Mouse (Mus musculus) testis, postnatal 14 days (tissue): ENCODE data around the gene Arhgef10l.
A peak's percentile ranks its signal among the peaks of the same experiment; 100 is the strongest.

Experiments used
- DNase-seq: peaks from one replicate; pipeline ENCODE4 v3.0.0; 2021; ENCODE audit warnings: low spot score

Gene Arhgef10l

DNA sequence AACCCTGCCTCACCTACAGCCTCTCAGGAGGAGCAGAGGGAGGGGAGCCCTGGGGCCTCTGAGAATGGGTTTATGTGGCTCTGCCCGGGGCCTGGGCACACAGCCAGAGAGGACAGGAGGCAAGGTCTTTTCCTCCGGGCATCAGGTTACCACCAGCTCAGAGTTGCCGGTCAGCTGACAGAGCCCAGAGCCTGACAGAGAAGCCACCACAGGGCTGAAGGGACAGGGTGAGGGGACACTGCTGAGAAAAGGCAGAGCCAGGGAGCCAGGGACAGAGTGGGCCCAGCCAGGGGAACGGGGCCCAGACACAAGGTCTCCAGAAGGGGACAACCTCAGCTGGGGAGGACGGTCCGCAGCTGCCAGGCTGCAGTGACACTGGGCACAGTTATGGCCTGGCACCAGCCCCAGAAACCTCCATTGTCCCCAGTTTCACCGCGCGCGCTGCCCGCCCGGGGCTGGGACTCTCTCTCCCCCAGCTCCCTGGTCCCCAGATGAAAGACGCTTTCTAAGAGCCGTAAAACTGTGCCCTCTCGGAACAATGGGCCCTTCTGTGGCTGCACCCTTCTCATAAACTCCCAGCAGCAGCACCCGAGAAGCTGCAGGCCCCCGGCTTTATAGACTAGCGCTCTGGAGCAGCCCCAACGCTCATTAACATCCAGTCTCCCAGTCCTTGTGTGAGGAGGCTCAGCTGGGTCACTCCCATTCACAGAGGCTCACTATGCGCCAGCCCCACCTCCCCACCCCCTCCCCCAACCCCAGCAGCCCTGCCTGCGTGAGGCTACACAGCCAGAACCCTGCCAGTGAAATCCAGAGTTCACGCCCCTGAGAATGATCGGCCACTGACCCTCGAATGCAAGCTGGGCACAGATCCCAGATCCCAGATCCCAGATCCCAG lies 7.9 kb downstream of the Arhgef10l start:
- DNase-seq: no peak

DNA sequence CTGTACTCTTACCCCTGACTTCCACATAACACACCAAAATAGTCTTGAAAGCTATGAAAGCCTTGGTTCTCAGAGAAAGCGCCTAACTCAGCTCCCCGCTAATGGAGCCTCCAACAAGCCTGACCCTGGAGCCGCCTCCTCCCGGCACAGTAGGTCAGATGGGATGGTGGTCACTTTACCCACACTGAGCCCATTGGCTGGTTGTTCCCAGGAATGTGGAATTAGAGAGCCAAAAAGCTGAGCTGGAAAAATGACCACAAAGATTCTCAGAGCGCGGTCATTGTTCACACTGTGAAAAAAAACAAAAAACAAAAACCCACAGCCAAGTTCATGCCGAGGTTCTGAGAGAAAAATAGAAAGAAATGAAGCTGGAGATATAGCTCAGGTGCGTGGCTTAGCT lies 9.3 kb downstream of the Arhgef10l start:
- DNase-seq: no peak

DNA sequence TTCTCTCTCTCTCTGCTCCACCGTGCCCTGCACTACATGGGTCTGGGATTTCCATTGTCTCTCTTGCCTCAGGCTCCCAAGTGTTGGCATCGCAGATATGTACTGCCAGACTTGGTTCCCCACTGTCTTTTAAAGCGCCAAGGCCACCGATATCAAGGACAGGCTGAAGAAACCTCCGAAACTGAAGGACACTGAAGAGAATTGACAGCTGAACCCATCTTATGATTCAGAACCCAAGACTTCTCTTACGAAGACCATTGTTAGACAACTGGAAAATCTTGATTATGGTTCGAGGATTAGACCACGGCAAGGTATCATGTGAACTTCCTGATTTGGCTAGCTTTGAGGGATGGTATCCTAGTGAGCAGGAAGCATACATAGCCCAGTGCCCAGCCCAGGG lies 11.0 kb downstream of the Arhgef10l start:
- DNase-seq: no peak

DNA sequence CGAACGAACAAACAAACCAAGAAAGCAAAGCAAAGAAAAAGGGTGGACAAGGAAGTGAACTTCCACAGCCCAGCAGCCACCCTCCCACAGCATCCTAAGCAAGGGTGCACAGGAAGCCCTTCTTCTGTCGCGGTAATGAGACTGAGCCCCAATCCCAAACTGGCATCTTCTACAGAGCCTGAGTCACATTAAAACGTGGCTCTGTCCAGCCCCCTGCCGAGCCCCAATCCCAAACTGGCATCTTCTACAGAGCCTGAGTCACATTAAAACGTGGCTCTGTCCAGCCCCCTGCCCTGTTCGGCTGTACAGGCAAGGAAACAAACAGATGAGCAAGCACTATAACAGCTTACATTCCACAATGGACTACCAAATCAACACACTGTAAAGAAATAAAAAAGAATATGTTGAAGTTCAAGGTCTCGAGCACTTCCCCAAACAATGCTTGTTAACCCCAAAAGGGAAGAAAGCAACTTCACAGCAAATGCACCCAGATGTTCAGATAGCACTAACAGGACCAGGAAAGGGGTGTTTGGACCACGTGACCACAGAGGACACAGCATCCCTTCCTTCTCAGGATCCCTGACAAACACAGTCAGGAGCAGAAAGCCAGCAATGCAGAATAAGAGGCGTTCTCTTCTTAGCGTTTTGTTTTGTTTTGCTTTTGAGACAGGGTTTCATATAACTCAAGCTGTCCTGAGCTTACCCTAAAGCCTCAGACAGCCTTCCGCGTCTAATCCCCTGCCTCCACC lies 11.8 kb downstream of the Arhgef10l start:
- no peak for DNase-seq

DNA sequence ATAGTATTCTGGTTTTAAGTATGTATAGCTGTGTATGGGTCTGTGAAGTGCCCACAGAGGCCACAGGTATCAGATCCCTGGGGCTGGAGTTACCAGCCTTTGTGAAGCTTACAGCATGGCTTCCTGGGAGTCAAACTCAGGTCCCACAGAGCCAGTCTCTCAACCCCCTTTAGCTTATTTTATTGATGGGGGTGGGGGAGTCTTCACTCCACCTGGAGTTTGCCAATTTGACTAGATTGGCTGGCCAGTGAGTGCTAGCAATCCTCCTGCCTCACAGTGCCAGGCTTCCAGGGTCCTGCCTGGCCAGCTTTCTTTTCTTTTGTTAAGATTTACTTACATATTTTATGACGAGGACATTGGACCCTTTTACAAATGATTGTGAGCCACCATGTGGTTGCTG lies 16.1 kb downstream of the Arhgef10l start:
- no peak for DNase-seq

DNA sequence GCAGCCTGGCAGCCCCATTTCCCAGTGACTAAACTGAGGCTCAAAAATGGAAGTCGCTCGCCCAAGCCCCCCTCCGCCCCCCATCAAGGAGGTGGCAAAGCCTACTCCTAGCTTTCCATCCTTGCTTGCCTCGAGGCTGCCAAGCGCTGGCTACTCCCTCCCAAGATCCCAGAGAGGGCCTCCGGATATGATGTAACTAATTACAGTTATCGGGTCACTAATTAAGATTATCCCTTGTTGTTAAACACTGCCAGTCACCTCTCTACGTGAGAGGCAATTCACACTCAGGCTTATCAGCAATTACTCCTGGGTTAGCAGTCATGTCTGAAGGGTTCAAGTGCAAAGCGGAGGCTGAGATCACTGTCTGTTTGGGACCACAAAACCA lies 16.6 kb downstream of the Arhgef10l start:
- DNase-seq: no peak

DNA sequence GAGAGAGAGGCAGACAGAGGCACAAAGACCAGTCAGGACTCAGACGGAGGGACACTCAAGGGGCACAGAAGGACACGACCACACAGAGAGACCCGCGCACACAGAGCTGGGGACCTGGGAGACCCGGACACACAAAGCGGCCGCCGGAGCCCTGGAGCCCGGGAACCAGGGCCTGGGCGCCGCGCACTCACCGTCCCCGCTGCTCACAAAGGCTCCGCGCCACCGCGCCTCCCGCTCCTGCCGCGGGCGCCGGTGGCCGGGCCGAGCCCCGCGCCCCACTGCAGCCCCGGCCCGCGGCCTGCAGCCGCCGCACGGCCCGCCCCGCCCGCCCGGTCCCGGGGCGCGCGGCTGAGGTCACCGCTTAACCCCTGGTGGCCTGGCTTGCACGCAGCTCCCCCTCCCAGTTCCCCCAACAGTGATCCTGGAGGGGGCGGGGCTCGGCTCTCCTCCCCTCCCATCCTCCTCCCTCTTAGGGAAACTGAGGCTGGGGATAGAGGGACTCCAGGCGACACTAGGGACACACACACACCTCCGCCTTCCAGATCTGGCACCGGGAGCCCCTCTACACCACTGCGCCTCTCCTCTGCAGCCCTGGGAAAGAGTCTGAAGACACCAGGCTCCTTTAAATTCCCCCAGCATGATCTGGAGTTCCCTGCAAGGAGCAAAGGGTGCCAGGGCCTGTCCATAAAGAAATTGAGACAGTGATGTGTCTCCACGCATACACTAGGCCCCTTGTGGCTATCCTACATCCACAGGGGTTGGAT lies 17.2 kb downstream of the Arhgef10l start:
- DNase-seq: no peak

DNA sequence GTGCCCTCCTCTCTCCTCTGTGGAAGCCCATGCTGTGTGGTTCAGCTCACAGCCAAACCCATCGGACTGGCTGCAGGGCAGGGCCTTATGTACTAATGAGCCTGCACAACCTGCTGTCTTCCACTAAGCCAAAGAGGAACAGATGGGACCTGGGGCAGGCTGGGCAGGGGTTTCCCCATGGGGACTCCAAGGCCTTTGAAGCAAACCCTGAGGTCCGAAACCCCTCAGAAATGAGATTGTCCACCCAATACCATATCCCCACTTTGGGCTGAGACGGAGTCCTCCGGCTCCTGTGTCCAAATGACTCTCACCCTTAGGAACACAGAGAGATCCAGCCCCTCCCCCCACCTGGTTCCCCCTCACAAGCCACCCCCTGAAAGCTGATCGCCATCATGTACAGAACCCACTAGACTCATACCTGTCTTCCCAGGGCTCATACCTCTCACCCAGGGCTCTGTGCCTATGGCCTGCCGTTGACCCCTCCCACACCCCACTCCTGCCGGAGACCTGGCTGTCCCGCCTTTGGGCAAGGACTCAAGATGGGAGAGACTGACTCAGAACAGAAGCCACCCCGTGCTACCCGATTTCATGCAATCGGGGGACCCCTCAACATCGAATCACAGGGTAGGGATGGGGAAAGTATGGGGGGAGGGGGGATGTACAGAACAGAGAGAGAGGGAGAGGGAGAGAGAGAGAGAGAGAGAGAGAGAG lies 17.9 kb downstream of the Arhgef10l start:
- no peak for DNase-seq

DNA sequence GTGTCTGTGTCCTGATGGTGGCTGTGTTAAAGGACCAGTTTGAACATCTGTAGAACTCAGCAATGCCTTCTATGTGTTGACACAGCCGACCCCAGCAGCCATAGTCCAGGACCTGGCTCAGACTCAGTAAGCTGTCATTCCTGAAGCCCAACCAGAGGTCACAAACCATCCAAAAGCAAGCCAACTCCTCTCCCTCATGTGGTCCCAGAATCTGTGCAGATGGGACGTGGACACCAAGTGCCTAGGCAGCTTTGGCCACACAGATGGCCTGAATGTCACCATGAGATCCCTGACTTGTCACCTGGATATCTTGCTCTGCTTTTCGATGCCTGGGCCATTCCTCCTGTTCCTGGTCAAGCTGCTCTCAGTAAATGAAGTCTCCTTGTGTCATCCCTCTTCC lies 20.2 kb downstream of the Arhgef10l start:
- no peak for DNase-seq

DNA sequence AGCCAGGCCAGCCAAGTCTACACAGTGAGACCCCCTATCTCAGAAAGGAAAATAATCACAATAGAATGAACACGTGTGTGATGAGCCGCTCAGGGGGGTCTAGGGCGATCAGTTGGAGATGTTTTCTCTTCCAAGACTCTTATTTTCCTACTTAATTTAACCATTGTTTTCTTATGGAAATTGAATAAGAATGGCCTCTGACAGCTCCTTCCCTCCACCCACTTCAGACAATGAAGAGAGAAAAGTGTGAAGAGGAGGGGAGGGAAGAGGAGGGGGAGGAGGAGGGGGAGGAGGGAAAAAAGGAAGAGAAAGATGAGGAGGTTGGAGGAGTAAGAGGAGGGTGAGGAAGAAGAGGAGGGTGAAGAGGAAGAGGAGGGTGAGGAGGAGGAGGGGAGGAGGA lies 21.1 kb downstream of the Arhgef10l start:
- no peak for DNase-seq

DNA sequence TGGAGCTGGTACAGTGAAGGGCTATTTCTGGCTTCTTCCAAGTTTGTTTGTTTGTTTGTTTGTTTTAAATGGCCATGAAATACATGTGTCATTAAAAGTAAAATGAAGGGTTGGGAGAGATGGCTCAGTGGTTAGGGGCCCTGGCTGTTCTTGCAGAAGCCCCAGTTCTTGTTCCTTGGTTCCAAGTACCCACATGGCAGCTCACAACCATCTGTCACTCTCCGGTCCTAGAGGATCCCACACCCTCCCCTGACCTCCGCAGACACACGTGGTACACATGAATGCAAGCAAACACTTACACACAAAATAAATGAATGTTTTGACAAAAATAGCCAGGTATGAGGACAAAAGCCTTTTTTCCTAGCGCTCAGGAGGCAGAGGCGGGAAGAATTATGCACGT lies 21.5 kb downstream of the Arhgef10l start:
- no peak for DNase-seq

DNA sequence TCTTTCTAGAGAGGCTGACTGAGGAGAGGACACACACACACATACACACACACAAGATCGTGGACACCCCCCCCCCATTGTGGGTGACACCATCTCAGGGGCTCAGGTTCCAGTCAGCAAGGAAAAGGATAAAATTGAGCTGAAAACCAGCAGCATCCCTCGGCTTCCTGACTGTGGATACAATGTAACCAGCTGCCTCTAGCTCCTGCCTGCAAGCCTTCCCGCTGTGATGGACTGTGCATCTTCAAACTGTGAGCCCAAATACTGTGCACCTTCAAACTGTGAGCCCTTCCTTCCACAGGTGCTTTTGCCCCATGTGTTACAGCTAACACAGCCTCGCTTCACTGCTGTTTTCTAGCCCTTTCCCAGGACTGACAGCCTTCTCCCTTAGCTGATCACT lies 23.4 kb downstream of the Arhgef10l start:
- DNase-seq: peak; percentile 78

DNA sequence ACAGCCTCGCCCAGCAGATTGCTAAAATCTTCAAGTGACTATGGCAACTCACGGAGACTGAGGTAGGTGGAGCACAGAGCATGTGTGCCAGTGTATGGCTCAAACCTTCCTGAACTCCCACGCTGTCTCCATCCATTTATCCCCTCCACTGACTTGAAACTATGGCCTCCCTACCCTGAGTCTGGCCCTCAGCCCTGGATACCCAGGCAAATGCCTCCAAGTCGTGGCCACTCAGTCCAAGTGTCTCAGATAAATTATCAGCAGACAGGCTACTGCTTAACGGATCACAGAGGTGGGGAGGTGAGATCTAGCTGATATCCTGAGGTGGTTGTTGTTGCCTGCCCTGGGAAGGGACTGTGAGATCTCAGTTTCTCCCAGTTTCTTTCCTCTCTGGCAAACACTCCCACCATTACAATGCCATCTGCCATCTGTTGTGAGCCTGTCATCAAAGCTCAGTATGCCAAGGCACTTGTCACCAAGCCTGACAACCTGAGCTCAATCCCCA lies 24.3 kb downstream of the Arhgef10l start:
- DNase-seq: no peak

DNA sequence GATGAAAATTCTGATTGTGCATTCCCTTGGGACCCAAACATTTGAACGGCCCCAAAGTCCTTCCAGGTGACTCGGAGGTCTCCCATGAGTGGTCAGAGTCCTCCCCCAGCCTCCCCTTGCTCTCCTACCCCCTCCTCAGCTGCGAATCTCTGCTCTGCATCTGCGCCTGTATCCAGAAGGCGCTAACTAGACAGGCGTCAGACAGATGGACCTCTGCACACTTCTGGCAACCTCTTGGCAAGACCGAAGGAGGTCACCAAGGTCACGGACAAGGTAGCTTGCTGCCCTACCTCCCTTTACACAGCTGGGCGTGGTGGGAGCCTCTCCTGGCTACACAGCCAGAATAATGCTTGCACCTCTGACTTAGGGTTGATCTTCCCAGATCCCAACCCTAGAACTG lies 25.1 kb downstream of the Arhgef10l start:
- DNase-seq: no peak

DNA sequence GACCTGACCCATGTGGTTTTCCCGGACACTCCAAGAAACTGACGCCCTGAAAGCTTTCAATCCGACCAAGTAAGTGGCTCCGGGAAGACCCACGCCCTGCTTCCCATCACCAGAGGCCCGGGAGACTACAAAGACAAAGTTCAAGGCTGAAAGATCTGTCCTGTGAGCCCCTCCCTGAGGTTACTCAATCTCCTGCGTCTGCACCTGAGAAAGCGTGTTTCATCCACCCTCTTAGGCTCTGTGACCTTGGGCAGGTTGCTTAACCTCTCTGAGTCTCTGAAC lies 25.6 kb downstream of the Arhgef10l start:
- DNase-seq: no peak

DNA sequence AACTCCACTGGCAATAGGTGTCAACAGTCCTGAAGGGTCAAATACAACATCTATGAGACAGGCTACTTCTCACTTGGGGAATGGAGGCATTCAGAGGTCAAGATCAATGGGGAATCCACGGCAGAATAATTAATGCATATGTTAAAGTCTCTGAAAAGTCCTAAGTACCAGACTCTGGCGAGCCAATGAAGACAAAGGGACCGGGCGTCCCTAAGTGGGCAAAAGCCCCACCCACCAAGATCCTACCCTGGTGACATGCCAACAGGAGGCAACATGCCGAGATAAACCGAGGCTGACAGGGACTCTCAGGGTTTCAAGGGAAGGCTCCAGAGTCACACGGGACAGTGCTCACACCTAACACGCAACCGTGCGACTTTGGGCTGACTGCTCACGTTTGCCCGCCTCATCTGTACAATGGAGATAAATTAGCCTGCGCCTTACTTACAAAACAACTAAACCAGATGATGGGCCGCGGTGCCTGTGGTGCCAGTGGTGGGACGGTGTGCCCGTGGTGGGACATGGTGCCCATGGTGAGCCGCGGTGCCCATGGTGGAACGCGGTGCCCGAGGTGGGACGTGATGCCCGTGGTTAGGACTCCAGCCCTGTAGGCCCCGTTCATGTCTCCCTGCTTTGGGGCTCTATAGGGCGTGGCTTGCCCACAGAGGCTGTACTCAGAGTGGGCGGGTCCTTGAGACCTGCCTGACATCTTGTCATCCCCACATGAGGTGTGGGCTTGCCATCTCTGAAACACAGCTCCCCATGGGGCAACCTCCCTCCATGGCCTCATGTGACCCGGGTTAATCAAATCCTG lies 26.2 kb downstream of the Arhgef10l start:
- no peak for DNase-seq

DNA sequence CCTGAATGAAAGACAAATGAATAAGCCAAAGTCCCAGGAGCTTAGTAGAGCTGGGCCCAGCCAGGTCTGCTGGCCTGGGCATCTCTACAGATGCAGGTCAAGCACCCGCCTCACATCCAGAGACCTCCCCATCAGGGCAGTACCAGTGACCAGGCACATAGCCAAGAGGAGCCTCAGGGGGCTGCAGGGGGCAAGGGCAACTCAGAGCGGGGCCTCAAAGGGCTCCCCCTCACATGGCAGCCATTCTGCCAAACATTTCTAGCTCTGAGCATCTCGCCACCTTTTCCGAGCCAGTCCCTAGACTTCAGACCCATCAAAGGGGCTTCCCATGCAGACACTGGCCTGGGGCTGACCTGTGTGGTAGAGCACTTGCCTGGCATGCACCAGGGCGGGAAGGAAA lies 27.2 kb downstream of the Arhgef10l start:
- DNase-seq: no peak

DNA sequence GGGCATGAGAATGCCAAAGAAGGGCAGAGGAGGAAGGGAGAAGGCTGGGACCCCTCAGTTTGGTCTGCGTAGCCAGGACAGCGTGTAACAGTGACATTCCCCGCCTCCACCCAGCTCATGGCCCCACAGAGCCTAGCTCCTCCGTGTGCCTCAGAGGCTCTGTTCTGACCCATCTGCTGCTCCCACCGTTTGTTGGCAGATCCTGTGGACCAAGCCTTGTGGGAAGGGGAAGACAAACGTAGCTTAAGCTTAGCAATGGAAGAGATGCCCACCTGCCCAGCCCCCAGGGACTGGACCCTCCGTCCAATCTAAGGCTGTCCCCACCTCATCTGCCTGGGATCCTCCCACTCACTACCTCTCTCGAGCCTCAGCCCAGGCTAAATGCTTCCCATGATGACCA lies 28.5 kb downstream of the Arhgef10l start:
- DNase-seq: no peak

DNA sequence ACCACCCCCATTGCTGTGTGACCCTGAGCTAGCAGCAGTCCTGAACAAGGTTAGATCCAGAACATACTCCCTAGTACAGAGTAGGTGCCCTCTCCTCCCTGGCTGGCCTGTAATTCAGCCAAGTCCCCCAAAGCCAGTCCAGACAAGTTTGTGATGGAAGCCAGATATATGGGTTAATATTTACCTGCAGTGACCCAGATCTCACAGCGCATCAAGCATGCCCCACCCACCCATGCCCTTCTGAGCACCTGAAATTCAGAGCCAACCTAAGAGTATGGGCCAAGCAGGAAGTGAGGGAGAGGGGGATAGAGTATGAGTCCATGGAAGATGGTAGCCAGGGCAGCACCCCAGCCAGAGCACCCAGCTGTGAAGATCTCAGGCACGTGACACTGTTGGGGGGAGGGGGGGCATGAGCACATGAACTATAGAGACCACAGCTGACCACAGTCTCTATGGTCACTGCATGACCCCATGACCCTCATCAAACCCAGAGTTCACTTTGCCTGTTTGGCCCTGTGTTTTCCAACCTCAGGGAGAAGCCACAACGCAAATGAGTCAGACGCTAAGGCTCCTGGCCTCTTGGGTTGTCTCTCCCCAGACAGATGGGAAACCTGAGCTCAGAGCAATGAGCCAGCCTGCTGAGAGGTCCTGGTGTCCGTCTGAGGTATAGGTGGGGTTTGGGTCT lies 29.4 kb downstream of the Arhgef10l start:
- no peak for DNase-seq

DNA sequence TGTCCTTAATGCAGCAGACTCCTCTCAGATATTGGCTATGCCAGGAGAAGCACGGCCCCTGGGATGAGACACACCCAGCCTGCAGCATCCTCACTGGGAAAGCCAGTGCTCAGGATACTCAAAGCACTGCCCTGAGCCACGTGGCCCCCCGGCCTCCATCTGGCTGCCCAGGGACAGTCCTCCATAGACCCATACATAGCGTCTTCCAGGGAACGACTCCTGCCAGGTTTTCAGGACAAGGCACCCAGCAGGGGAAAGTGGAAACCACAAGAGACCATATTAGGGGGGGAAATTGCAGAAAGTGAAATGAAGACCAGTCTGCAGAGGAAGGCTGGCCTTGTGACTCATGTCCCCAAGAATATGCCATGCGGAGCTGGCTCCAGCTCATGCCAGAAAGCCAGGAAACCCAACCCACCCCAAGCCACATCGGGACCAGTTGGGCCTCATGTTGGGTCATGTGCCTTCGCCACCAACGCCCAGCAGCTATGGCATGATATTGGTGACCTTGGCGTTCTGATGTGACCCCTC lies 30.9 kb downstream of the Arhgef10l start:
- no peak for DNase-seq
